Mouse (Mus musculus) cerebellum, adult 2 months (tissue): ENCODE data around the gene Drd4.

Source experiments
- CTCF ChIP-seq: fragments of 200-500 bp; IDR thresholded peaks from 2 replicates; pipeline ENCODE4 v1.5.1; 2011; ENCODE audit warnings: low read depth, mild to moderate bottlenecking, control low read depth, low read length, moderate library complexity, borderline replicate concordance; ENCODE audit not compliant: insufficient read depth
- POLR2A ChIP-seq: fragments of 200-500 bp; IDR thresholded peaks from 2 replicates; pipeline ENCODE4 v1.6.1; 2011; ENCODE audit warnings: low read length, control low read depth, borderline replicate concordance; ENCODE audit not compliant: insufficient read depth

DNA sequence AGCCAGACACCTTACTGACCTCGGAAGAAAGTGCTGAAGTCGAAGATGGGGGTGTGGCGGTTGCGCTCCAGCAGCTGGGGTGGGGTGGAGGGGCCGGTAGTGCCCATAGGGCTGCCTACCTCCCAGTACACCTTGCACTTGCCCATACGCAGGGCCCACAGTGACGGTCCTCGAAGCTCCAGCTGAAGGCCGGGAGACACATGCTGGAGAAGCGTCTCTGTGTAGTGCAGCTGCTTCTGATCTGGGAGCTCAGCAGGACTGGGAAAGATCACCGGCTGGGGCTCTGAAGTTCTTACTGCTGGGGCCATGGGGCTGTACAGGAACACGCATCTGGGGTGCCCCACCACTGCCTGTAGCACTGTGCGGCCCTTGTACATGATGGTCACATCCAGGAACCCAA, 28.2 kb upstream of the Drd4 start:
- no peak for TF ChIP-seq POLR2A
- TF ChIP-seq CTCF: no peak
